Mouse (Mus musculus): ENCODE measurements around the gene Col4a3. TPM values are rescaled to one million over a fixed set of nuclear protein-coding genes. Genes with fewer than 3 reads are reported as not detected.

The Col4a3 gene
- polyA plus RNA-seq, 1 experiment from 2014 or later, result 0.23 TPM

GRCm38 (mm10) chr1:82724339-82725025, 137.8 kb downstream of the Col4a3 start, which contains the start of gene Mff:
Mff (plus strand) TSS chr1:82724890.
- Histone ChIP-seq H3K4me1 (peaks cover 10% of the 10 kb centered on the region), H3K9me3 (no peaks in the 10 kb centered on the region), H3K4me2 (peak within 1 kb of the TSS; percentile 89), H3K9ac (peak within 1 kb of the TSS; percentile 90), H3K27me3 (peaks cover 12% of the 10 kb centered on the region), H3K27ac (peak within 1 kb of the TSS; percentile 74; the same call in 1 of the 2 replicates), H3K36me3 (replicated peaks) (peaks cover 2% of the 10 kb centered on the region), H3K4me3 (replicated peaks) (peak within 1 kb of the TSS; percentile 87)
- 10% methylated on average over 38 of the region's 38 CpGs for WGBS
- ATAC-seq (ENCODE audit: low FRiP score), result peak; percentile 99

DNA sequence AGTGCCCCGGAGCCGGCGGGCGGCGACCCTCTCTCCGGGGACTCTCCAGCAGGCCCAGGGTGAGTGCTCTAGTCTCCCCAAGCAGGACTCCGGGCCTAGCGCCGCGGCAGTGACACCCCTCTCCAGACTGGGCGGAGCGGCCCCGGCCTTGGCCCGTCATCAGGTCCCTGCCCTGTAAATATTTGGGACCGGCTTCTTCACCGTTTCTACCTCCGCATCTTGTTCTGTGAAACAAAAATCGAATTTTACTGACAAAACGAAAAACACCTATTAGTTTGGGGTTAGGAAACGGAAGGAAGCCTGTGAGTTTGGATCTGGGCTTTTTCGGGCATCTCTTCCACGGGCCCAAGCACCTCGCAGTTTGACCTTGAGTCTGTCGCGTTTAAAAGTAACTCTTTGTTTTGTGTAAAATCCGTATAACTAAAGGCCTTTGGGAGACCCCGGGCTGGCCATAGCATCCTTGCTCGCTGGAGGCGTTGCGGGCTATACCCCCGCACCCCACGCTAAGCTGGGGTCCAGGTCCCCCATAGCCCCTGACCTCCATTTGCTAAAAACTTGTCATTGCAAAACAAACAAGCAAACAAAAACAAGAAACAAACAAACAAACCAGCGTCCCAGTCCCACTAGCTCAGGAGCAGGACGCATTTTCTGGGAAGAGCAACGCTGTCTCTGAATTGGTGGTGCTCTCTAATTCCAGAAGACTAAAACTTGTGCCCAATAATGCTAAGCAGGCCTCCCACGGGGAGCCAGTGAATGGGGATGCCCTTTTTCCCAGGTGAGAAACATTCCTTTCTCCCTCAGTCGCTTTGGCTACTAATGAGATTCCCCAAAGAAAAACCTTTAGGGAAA, 138.5 kb downstream of the Col4a3 start:
- WGBS, result under 1% methylated on average over 37 of the region's 37 CpGs
- H3K4me2 ChIP-seq, result peak overlapping the region; percentile 89

DNA sequence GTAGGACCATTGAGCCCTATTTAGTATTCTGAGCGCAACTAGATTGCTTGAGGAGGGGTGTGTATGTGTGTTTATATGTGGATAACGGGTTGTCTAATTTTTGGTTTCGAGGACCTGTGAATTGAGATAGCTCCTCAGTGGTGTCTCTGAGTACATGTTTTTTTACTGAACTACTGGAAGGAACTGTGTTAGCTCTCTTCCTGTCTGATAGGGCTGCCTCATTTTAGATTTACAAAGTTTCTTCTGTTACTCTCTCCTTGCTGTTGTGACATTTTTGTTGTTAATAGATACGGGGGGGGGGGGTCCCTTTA, 139.1 kb downstream of the Col4a3 start:
- peak overlapping the region; percentile 87 for H3K4me3 ChIP-seq (replicated peaks)
- no peak for ATAC-seq (ENCODE audit: low FRiP score)

More for the DNA sequence above, 138.5 kb downstream of the Col4a3 start:
- Histone ChIP-seq H3K27ac (peak overlapping the region; percentile 74; the same call in 1 of the 2 replicates), H3K4me1 (peaks cover 10% of the 10 kb centered on the region), H3K4me3 (replicated peaks) (peak overlapping the region; percentile 87), H3K9ac (peak overlapping the region; percentile 90), H3K9me3 (no peaks in the 10 kb centered on the region), H3K27me3 (peaks cover 12% of the 10 kb centered on the region), H3K36me3 (replicated peaks) (peaks cover 10% of the 10 kb centered on the region)
- peak; percentile 97 for ATAC-seq (ENCODE audit: low FRiP score)

DNA sequence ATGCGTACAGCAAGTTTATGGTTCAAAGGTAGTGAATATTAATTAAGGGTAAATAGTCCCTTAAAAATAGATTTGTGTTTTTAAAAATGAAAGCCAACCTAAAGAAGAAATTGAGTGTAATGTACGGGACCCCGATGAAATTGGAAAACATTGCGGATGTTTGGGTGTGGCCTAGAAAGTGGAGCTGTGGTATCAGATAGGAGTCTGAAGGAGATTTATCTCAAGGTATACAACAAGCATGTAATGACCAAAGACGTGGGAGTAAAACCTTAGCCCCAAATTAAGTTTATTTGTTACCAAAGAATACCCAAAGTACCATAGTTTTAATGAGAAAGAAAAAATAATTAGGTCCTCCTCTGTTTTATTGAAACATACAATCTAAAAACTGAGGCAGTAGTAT, 139.8 kb downstream of the Col4a3 start:
- H3K4me2 ChIP-seq, result no peak overlapping the region
- WGBS, result 90% methylated on average over 5 of the region's 5 CpGs
- no peak overlapping the region for H3K4me3 ChIP-seq (replicated peaks)
- H3K27me3 ChIP-seq, result peaks cover 4% of the 10 kb centered on the region
- H3K36me3 ChIP-seq (replicated peaks), result peaks cover 18% of the 10 kb centered on the region
- H3K4me1 ChIP-seq, result peaks cover 10% of the 10 kb centered on the region
- H3K9me3 ChIP-seq, result no peaks in the 10 kb centered on the region
- H3K9ac ChIP-seq, result no peak overlapping the region
- no peak for ATAC-seq (ENCODE audit: low FRiP score)
- no peak overlapping the region for H3K27ac ChIP-seq

More for the DNA sequence above, 139.1 kb downstream of the Col4a3 start:
- no peak overlapping the region for H3K27ac ChIP-seq
- H3K9me3 ChIP-seq, result no peaks in the 10 kb centered on the region
- peak overlapping the region; percentile 89 for H3K4me2 ChIP-seq
- peaks cover 11% of the 10 kb centered on the region for H3K27me3 ChIP-seq
- 25% methylated on average over 4 of the region's 4 CpGs for WGBS
- peaks cover 14% of the 10 kb centered on the region for H3K36me3 ChIP-seq (replicated peaks)
- peak overlapping the region; percentile 90 for H3K9ac ChIP-seq
- peaks cover 10% of the 10 kb centered on the region for H3K4me1 ChIP-seq

DNA sequence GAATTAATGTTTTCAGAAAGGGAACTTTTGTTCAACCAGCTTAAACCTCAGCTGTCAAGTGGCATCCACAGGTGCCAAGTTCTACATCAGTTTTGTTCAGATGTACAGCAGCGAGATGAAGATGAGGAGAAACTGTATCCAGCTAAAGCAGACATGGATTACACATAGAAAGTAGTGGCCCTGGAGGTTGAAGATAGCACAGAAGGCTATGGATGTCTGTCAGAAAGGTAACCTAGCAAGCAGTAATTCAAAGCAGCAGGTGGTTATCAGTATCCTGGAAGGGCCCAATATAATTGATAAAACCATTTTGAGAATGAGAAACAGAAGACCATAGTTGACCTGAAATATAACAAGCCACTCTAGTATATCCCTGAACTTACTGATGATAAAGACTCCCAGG, 146.6 kb downstream of the Col4a3 start:
- H3K9me3 ChIP-seq, result no peaks in the 10 kb centered on the region
- no peak overlapping the region for H3K4me2 ChIP-seq
- no peak overlapping the region for H3K4me3 ChIP-seq (replicated peaks)
- peaks cover 68% of the 10 kb centered on the region for H3K36me3 ChIP-seq (replicated peaks)
- H3K27me3 ChIP-seq, result no peaks in the 10 kb centered on the region
- no peak overlapping the region for H3K27ac ChIP-seq
- ATAC-seq (ENCODE audit: low FRiP score), result no peak
- 92% methylated on average over 1 of the region's 1 CpGs for WGBS
- no peak overlapping the region for H3K9ac ChIP-seq
- no peaks in the 10 kb centered on the region for H3K4me1 ChIP-seq

DNA sequence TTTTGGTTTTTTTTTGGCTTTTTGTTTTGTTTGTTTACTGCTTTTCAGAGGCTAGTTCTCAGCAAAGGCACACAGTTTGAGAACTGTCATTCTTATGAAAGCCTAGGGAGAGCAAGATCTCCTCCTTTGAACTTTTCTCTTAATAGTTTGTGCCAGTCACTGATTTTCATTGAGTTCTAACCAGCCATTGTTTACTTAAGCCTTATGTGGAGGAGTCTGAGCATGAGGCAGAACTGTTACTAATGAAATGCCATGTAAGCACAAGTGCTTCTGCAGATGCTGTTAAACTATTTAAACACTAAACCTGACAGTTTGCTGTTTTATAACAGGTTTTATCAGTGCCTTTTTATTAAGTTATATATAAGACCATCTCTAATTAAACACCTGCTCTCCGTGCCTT, 151.3 kb downstream of the Col4a3 start:
- Histone ChIP-seq H3K4me1 (no peaks in the 10 kb centered on the region), H3K27ac (no peak overlapping the region), H3K4me2 (no peak overlapping the region), H3K27me3 (no peaks in the 10 kb centered on the region), H3K4me3 (replicated peaks) (no peak overlapping the region), H3K9ac (no peak overlapping the region), H3K36me3 (replicated peaks) (peaks cover 55% of the 10 kb centered on the region), H3K9me3 (no peaks in the 10 kb centered on the region)
- WGBS, result 91% methylated on average over 1 of the region's 1 CpGs
- ATAC-seq (ENCODE audit: low FRiP score), result no peak

DNA sequence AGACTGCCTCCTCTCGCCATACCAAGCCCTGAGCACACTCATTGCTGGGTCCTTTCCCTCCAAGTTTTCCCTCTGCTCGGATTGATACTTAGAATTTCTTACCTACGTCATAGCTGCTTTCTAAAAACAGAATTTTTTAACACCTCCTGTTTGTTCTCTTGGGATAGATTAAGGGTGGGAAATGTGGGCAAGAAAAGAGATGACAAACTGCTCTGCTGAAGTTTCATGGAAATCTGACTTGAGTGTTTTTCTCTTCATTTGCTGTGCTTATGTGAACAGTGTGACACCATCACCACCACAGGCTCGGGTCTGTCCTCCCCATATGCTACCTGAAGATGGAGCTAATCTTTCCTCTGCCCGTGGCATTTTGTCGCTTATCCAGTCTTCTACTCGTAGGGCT, 154.8 kb downstream of the Col4a3 start:
- Histone ChIP-seq H3K27me3 (no peaks in the 10 kb centered on the region), H3K4me3 (replicated peaks) (no peak overlapping the region), H3K9ac (no peak overlapping the region), H3K9me3 (no peaks in the 10 kb centered on the region), H3K4me2 (no peak overlapping the region), H3K27ac (no peak overlapping the region), H3K36me3 (replicated peaks) (peaks cover 28% of the 10 kb centered on the region), H3K4me1 (no peaks in the 10 kb centered on the region)
- no peak for ATAC-seq (ENCODE audit: low FRiP score)
- 87% methylated on average over 7 of the region's 7 CpGs for WGBS

GRCm38 (mm10) chr1:82743962-82744361, 157.2 kb downstream of the Col4a3 start:
- 93% methylated on average over 3 of the region's 3 CpGs for WGBS
- Histone ChIP-seq H3K9ac (no peak overlapping the region), H3K36me3 (replicated peaks) (peaks cover 20% of the 10 kb centered on the region), H3K27ac (no peak overlapping the region), H3K4me2 (no peak overlapping the region), H3K27me3 (no peaks in the 10 kb centered on the region), H3K4me3 (replicated peaks) (no peak overlapping the region), H3K4me1 (no peaks in the 10 kb centered on the region), H3K9me3 (no peaks in the 10 kb centered on the region)
- ATAC-seq (ENCODE audit: low FRiP score), result no peak

GRCm38 (mm10) chr1:82746408-82746807, 159.7 kb downstream of the Col4a3 start:
- H3K9ac ChIP-seq, result no peak overlapping the region
- no peak for ATAC-seq (ENCODE audit: low FRiP score)
- 89% methylated on average over 4 of the region's 4 CpGs for WGBS
- H3K4me1 ChIP-seq, result no peaks in the 10 kb centered on the region
- no peak overlapping the region for H3K4me2 ChIP-seq
- H3K27ac ChIP-seq, result no peak overlapping the region
- no peaks in the 10 kb centered on the region for H3K9me3 ChIP-seq
- H3K27me3 ChIP-seq, result no peaks in the 10 kb centered on the region
- H3K36me3 ChIP-seq (replicated peaks), result peaks cover 17% of the 10 kb centered on the region
- no peak overlapping the region for H3K4me3 ChIP-seq (replicated peaks)

- peaks cover 16% of the 10 kb centered on the region for H3K36me3 ChIP-seq (replicated peaks)
- ATAC-seq (ENCODE audit: low FRiP score), result no peak
- 86% methylated on average over 2 of the region's 2 CpGs for whole genome bisulfite sequencing
Observed at GRCm38 (mm10) chr1:82747714-82748452, 161.2 kb downstream of the Col4a3 start.

DNA sequence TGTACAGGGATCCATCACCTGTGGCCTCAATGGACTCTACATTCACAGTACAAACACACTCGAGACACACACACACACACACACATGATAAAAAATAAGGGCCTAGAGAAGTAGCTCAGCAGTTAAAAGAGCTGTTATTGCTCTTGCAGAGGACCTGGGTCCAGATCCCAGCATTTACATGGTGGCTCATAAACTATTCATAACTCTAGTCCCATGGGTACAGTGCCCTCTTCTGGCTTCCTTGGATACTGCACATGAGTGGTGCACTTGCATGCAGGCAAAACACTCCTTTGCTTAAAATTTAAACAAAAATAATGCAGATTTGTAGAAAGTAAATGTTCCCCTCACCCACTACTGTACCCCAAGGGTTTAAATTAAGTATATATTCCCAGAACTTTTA, 172.8 kb downstream of the Col4a3 start:
- H3K4me3 ChIP-seq (replicated peaks), result no peak overlapping the region
- H3K36me3 ChIP-seq (replicated peaks), result peaks cover 24% of the 10 kb centered on the region
- 88% methylated on average over 1 of the region's 1 CpGs for WGBS
- ATAC-seq (ENCODE audit: low FRiP score), result no peak
- H3K4me1 ChIP-seq, result no peaks in the 10 kb centered on the region
- H3K27me3 ChIP-seq, result no peaks in the 10 kb centered on the region
- H3K9me3 ChIP-seq, result no peaks in the 10 kb centered on the region
- H3K27ac ChIP-seq, result no peak overlapping the region
- no peak overlapping the region for H3K4me2 ChIP-seq
- H3K9ac ChIP-seq, result no peak overlapping the region

More at GRCm38 (mm10) chr1:82747714-82748452, 161.2 kb downstream of the Col4a3 start:
- H3K4me1 ChIP-seq, result no peaks in the 10 kb centered on the region
- H3K9me3 ChIP-seq, result no peaks in the 10 kb centered on the region
- H3K27me3 ChIP-seq, result no peaks in the 10 kb centered on the region
- no peak overlapping the region for H3K4me3 ChIP-seq (replicated peaks)
- no peak overlapping the region for H3K9ac ChIP-seq
- H3K27ac ChIP-seq, result no peak overlapping the region
- no peak overlapping the region for H3K4me2 ChIP-seq

GRCm38 (mm10) chr1:82761454-82762169, 174.9 kb downstream of the Col4a3 start:
- Histone ChIP-seq H3K4me1 (no peaks in the 10 kb centered on the region), H3K9ac (no peak overlapping the region), H3K4me3 (replicated peaks) (no peak overlapping the region), H3K36me3 (replicated peaks) (peaks cover 7% of the 10 kb centered on the region), H3K27ac (no peak overlapping the region), H3K4me2 (no peak overlapping the region), H3K9me3 (no peaks in the 10 kb centered on the region), H3K27me3 (no peaks in the 10 kb centered on the region)
- no peak for ATAC-seq (ENCODE audit: low FRiP score)
- 92% methylated on average over 8 of the region's 8 CpGs for WGBS

Data from forebrain, embryonic 12.5 days (tissue).